Mouse (Mus musculus) intestine, postnatal 0 days (tissue): ENCODE data around the gene Kcnk5. TPM values are rescaled to one million over a fixed set of nuclear protein-coding genes. Genes with fewer than 3 reads are reported as not detected.

Source experiments
- ATAC-seq: fragments of 200-750 bp; cut with Nextera tagmentation; 2 replicates; pipeline ENCODE4 v1.8.0; 2017; ENCODE audit warnings: mild to moderate bottlenecking, moderate TSS enrichment, moderate library complexity
- H3K27ac ChIP-seq: fragments of 300-500 bp; sonication (generic); 2 replicates; pipeline ENCODE4 v1.5.1; 2014; ENCODE audit warnings: mild to moderate bottlenecking, low read depth, low read length, moderate library complexity
- H3K27me3 ChIP-seq: fragments of 300-500 bp; sonication (generic); replicated peaks from 2 replicates; pipeline ENCODE4 v1.6.1; 2014; ENCODE audit warnings: low read length, mixed read lengths; ENCODE audit not compliant: control insufficient read depth, insufficient read depth
- H3K36me3 ChIP-seq: fragments of 300-500 bp; sonication (generic); 2 replicates; pipeline ENCODE4 v1.6.1; 2014; ENCODE audit warnings: mild to moderate bottlenecking, moderate library complexity; ENCODE audit not compliant: control insufficient read depth, insufficient read depth
- H3K4me1 ChIP-seq: fragments of 300-500 bp; sonication (generic); replicated peaks from 2 replicates; pipeline ENCODE4 v1.6.1; 2014; ENCODE audit warnings: antibody characterized with exemption, low read length, mixed read lengths; ENCODE audit not compliant: control insufficient read depth, insufficient read depth
- H3K4me2 ChIP-seq: fragments of 300-500 bp; sonication (generic); replicated peaks from 2 replicates; pipeline ENCODE4 v1.6.1; 2014; ENCODE audit warnings: low read depth, mild to moderate bottlenecking, moderate library complexity
- H3K4me3 ChIP-seq: fragments of 300-500 bp; sonication (generic); 2 replicates; pipeline ENCODE4 v1.5.1; 2014; ENCODE audit warnings: low read depth, low read length
- H3K9ac ChIP-seq: fragments of 300-500 bp; sonication (generic); 2 replicates; pipeline ENCODE4 v1.6.1; 2014; ENCODE audit warnings: mild to moderate bottlenecking, low read depth, low read length
- H3K9me3 ChIP-seq: fragments of 300-500 bp; sonication (generic); 2 replicates; pipeline ENCODE4 v1.6.1; 2016; ENCODE audit warnings: mixed run types; ENCODE audit not compliant: control insufficient read depth
- CTCF ChIP-seq: sonication (generic); IDR thresholded peaks from 2 replicates; pipeline ENCODE4 v1.5.1; 2016; ENCODE audit warnings: low read depth, mild to moderate bottlenecking, control low read depth, antibody characterized with exemption, moderate library complexity
- WGBS: fragments of 180-500 bp; shearing (Covaris S2); extraction: QIAGEN DNeasy Blood & Tissue Kit; methylation state at CpG from one replicate; pipeline ENCODE4 v1.1.7; 2014; 5-methylcytosine and 5-hydroxymethylcytosine counted together
- polyA plus RNA-seq: library from polyadenylated mRNA; unstranded; fragments of >200 nt; fragmentation: Nextera tagmentation; extraction: Ambion mirVana; gene quantifications from 2 replicates; pipeline ENCODE4 v1.2.1, GENCODE M21; 2015

Kcnk5 gene
- polyA plus RNA-seq, 1 experiment from 2014 or later: 10.9 TPM

DNA sequence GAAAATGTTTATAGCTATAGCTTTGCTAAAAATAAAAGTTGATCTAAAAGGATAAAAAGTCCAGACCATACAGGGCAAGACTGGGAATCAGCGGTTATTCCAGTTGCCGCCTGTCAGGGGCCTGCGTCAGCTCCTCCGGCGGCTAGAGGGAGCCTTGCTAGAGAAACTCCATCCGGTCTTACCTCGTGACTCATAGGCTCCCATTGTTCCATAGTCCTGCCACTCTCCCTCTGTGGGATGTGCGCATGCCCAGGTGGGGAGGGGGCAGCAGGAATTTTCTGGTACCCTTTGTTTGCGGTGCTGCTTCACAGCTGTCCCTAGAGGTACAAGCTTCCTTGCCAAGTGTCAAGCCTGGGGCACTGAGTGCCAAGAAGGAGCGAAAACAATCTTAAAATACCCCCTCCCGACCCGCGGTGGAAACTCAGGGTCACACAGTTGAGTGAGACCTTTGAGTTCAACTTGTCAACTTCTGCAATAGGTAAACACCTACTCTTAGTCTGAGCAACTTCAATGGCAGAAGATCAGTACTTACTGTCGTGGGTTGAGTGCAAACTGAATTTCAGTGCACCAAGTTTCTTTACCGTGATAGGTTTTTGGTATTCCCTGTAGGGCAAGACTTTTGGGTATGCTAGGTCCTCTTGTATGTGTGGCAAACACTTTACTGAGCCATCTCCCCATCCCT lies 54.1 kb downstream of the Kcnk5 start:
- peak overlapping the region; percentile 64 for H3K27ac ChIP-seq
- ATAC-seq: peak; percentile 53
- H3K9me3 ChIP-seq: no peaks in the 10 kb centered on the region
- H3K27me3 ChIP-seq: no peaks in the 10 kb centered on the region
- peak; percentile 26; the same call in 1 of the 2 replicates for TF ChIP-seq CTCF
- no peak overlapping the region for H3K9ac ChIP-seq
- H3K36me3 ChIP-seq: no peaks in the 10 kb centered on the region
- no peak overlapping the region for H3K4me2 ChIP-seq
- H3K4me3 ChIP-seq: no peak overlapping the region
- WGBS: 63% methylated on average over 15 of the region's 15 CpGs
- 0 out of 2 replicates have a peak, but pooled peaks cover 6% of the 10 kb centered on the region for H3K4me1 ChIP-seq

DNA sequence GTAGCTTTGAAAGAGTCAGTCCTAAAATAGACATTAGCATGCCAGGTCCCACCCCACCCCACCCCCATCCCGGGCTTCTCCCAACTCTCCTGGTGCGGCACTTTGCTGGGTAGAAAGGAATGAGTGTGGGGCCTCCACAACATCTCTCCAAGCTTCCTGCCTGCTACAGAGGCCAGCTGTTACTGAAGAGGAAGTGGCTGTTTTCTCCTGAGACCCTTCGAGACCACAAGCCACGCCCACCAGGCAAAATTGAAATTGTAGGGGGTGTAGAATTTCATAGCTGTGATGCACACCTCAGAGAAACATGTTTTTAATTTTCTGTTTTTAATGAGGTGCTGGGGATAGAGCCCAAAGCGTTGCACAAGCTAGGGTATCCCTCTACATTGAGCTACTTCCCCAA lies 60.7 kb downstream of the Kcnk5 start:
- H3K27me3 ChIP-seq: no peaks in the 10 kb centered on the region
- no peak for TF ChIP-seq CTCF
- H3K9me3 ChIP-seq: no peaks in the 10 kb centered on the region
- H3K27ac ChIP-seq: no peak overlapping the region
- ATAC-seq: no peak
- H3K36me3 ChIP-seq: no peaks in the 10 kb centered on the region; the same call in 1 of the 2 replicates
- WGBS: 62% methylated on average over 5 of the region's 5 CpGs
- H3K4me2 ChIP-seq: no peak overlapping the region
- H3K9ac ChIP-seq: no peak overlapping the region
- H3K4me1 ChIP-seq: no peaks in the 10 kb centered on the region
- H3K4me3 ChIP-seq: no peak overlapping the region

DNA sequence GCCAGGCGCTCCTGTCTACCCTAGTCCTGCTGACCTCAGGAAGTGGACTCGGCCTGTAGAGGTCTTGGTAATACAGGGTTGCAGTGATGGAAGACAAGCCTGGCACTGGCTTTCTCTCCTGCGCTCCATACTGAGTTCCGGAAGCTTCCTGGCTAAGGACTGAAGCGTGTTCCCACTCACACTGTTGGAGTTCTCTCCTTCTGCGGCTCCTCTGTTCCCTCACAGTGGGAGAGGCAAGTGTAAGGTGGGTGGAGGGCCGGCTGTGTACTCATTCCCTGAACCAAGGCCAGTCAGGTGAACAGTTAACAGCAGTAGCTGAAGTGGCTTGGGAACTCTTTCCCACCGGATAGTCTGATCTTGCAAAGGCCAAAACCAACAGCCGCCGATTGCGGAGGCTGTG lies 61.6 kb downstream of the Kcnk5 start:
- H3K27ac ChIP-seq: no peak overlapping the region
- H3K36me3 ChIP-seq: no peaks in the 10 kb centered on the region; the same call in 1 of the 2 replicates
- H3K27me3 ChIP-seq: no peaks in the 10 kb centered on the region
- no peak overlapping the region for H3K4me3 ChIP-seq
- H3K9me3 ChIP-seq: no peaks in the 10 kb centered on the region
- H3K4me1 ChIP-seq: no peaks in the 10 kb centered on the region
- H3K4me2 ChIP-seq: no peak overlapping the region
- WGBS: 92% methylated on average over 11 of the region's 11 CpGs
- TF ChIP-seq CTCF: no peak
- ATAC-seq: no peak
- H3K9ac ChIP-seq: no peak overlapping the region

DNA sequence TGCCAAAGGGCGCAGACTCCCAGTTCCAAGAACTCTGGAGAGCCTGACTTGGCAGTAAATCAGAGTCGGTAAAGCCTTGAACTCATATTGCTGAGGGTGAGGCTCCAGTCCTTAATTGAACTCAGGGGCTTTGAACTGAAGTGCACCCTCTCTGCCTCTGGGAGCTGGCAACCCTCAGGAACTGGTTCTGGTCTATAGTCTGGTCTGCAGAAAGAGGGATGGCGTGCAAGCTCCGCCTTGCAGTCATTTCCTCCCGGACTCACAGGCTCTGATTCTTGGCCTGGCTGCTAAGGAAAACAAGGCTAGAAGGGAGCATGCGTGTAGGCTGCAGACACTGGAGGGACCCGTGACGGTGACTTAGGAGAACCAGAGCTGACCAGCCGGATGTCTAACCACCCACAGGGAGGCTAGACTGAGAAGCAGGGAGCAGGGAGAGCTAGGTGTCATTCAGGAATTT lies 65.4 kb downstream of the Kcnk5 start:
- H3K27me3 ChIP-seq: no peaks in the 10 kb centered on the region
- no peak overlapping the region for H3K4me3 ChIP-seq
- peak; percentile 55 for ATAC-seq
- no peaks in the 10 kb centered on the region for H3K9me3 ChIP-seq
- H3K36me3 ChIP-seq: no peaks in the 10 kb centered on the region; the same call in 1 of the 2 replicates
- H3K27ac ChIP-seq: no peak overlapping the region; the same call in 1 of the 2 replicates
- WGBS: 39% methylated on average over 9 of the region's 9 CpGs
- no peak overlapping the region for H3K4me2 ChIP-seq
- no peak for TF ChIP-seq CTCF
- H3K9ac ChIP-seq: no peak overlapping the region
- H3K4me1 ChIP-seq: no peaks in the 10 kb centered on the region

DNA sequence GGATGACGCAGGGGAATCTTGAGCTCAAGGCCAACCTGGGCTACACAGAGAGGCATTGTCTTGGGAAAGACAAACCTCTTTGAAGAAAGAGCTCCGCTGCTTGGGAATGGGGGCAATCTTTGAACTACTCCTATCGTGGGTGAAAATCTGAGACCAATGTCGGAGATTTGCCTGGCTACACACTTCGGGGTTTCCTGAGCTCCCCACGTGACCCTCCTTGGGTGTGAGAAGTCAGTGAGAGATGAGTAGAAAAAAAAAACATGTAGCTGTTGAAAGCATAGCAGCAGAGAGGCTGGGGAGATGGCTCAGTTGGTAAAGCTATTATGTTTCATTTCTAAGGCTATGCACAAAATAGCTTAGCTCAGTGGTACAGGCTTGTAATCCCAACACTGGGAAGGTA lies 66.7 kb downstream of the Kcnk5 start:
- Histone ChIP-seq H3K27ac (no peak overlapping the region), H3K9me3 (no peaks in the 10 kb centered on the region), H3K4me3 (no peak overlapping the region), H3K4me2 (no peak overlapping the region), H3K36me3 (no peaks in the 10 kb centered on the region; the same call in 1 of the 2 replicates), H3K9ac (no peak overlapping the region), H3K27me3 (no peaks in the 10 kb centered on the region), H3K4me1 (no peaks in the 10 kb centered on the region)
- WGBS: 87% methylated on average over 6 of the region's 6 CpGs
- TF ChIP-seq CTCF: no peak
- no peak for ATAC-seq

DNA sequence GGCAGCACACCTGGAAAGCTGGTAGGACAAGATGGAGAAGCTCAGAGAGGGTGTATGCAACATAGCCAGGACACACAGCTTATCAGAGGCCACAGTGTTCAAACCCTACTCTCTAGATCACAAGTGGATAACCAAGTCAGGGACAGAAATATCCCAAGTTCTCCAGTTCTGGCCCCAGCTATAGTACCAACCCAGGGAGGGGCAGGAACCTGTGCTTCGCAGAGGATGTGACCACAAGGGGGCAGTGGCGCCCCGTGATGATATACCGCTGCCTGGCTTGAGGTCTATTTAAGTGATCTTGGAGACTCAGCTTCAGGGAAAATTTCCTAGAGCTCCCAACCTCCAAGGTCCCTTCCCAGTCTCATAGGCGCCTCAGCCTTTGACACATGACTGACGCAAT lies 67.6 kb downstream of the Kcnk5 start:
- peak; percentile 97 for TF ChIP-seq CTCF
- no peak overlapping the region for H3K4me2 ChIP-seq
- peak; percentile 54 for ATAC-seq
- no peak overlapping the region for H3K27ac ChIP-seq
- WGBS: 9% methylated on average over 6 of the region's 6 CpGs
- no peaks in the 10 kb centered on the region for H3K4me1 ChIP-seq
- no peaks in the 10 kb centered on the region for H3K27me3 ChIP-seq
- H3K9ac ChIP-seq: no peak overlapping the region
- no peak overlapping the region for H3K4me3 ChIP-seq
- no peaks in the 10 kb centered on the region; the same call in 1 of the 2 replicates for H3K36me3 ChIP-seq
- H3K9me3 ChIP-seq: no peaks in the 10 kb centered on the region
